Mouse (Mus musculus) hindlimb bud, embryonic 11.5 days (tissue): Measurements from ENCODE around the gene Vtcn1.

Experiments used
- DNase-seq: peaks from one replicate; pipeline ENCODE4 v3.0.0-alpha.2; 2012; ENCODE audit warnings: low read depth, low spot score; ENCODE audit errors: extremely low spot score

The Vtcn1 gene

DNA sequence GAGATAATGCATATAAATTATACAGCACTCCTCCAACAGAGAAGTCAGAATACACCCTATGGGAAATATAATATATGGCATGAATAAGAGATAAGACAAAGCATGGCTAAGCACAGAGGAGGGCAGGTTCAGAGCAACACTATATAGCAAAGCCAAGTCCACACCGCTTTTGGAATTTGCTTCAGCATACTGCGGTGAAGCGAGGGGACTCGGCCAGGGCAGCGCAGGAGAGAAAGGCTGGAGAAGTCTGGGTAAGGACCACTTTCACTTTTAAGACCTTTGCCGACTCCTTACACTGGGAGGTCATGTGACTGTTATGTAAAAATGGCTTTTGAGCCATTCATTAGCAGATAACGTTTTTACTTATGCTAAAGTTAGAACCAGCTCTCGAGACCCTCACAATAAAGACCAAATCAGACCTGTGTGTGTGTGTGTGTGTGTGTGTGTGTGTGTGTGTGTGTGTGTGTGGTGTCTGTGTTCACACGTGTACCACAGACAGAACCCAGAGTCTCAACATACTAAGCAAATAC lies 95.4 kb downstream of the Vtcn1 start:
- no peak for DNase-seq

DNA sequence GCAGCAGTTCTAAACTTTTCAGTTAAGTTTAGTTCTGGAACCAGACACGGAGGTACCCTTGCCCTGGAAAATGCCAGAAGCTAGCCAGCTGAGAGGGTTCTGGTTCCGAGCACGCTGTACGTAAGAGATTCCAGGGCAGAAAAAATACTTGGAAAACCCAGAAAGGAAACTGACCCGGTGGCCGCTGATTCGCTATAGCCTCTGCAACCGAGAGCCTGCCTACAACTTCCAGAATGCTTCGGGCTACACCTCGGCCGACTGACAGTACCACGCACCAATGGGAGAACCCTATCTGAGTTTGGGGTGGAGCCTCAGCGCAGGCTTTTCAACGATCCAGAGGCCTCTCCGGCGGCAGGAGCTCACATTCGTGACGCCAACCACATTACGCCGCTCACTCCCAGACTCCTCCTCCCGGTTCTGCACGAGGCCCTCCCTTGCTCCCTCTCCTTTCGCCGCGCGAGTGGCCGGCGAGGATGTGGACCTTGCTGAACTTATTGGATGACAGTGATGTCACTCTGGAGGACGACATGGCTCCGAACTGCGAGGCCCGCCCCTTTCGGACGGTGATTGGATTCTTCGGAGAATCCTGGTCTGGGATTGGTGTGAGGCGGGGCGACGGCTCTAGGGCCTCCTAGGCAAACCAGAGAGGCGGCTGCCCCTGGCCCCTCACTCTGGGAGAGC lies 96.7 kb downstream of the Vtcn1 start, which contains the start of gene Trim45:
TSS of gene Trim45 (plus strand) at position 378 of the 681 bp plus-strand sequence.
- DNase-seq, result peak; percentile 97

- no peak for DNase-seq
Observed at GRCm38 (mm10) chr3:100922506-100923375, 97.5 kb downstream of the Vtcn1 start.

GRCm38 (mm10) chr3:100924065-100924732 lies 98.9 kb downstream of the Vtcn1 start:
- no peak for DNase-seq

DNA sequence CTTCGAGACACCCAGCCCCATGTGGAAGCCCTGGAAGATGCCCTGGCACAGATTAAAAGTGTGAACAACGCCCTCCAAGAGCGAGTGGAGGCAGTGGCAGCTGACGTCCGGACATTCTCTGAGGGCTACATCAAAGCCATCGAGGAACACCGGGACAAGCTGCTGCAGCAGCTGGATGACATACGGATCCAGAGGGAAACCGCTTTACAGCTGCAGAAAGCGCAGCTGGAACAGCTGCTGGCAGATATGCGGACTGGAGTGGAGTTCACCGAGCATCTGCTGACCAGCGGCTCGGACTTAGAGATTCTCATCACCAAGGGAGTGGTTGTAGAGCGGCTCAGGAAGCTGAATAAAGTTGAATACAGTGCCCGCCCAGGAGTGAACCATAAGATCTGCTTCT lies 99.9 kb downstream of the Vtcn1 start:
- DNase-seq, result no peak

DNA sequence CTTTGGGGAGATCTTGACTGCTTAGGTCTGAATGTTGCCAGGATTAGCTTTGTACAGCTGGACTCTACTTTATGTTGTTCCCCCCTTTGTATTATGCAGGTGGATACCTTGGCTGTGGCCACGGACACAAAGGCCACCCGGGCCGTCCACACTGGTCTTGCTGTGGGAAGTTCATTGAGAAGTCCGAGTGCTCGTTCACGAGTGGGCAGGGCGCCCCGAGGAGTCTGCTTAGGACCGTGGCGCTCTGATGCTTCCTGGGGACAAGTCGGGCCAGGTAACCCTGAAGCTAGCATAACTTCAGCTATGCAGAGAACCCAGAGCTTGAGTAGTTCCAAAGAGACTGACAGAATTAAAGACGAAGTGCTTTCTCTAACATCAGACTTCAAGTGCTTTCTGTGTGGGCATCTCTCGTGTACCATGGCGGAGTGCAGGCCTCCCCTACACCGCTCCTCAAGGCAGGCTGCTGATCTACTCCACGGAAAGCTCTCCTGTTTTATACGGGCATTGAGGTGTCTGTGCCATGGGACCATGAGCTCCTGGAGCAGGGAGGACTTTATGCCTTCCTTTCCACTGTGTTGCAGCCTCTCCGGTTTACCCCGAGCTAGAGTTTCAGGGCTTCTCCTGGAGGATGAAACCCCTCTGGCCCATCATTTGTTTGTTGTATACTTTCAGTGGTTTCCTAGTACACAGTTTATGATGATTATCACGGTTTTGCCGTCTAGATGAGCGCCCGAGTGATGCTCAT lies 106.2 kb downstream of the Vtcn1 start:
- no peak for DNase-seq

DNA sequence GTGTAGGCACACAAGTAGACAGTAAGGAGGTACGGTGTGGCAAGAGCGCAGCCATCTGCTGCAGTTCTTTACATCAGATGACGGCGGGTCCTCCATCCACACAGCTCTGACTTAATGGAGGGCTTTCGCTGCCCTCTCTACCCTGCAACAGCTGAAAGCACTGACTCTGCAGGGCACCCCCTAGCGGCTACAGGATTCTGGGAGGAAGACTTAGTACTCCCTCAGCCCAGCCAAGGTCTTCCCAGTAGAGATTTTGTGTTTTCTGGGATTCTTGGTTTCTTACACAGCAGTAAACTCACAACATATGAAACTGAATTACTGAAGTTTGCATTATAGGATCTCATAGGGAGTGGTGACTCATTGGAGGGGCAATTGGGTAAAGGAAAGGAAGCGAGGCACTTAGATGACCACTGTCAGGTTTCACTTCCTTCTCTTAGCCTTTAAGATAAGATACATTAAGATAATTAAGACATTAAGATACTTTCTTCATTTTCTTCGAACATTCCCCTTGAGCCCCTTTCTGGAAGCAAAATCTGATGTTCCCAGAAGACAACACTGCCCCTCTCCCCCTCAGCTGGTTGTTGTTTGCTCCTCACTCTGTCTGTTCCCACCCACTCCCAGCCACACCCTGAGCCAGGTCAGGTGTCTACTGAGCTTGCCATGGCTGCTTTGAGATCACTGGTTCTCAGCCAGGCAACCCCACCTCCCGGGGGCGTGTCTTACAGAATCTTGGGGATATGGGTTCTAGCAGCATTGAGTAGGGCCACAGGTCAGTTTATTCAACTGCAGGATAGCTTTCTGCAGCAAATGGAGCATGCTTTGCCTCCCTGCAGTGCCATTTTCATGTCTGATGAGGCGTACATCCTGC lies 107.1 kb downstream of the Vtcn1 start:
- no peak for DNase-seq

GRCm38 (mm10) chr3:100935521-100935920 lies 110.3 kb downstream of the Vtcn1 start:
- DNase-seq, result no peak

DNA sequence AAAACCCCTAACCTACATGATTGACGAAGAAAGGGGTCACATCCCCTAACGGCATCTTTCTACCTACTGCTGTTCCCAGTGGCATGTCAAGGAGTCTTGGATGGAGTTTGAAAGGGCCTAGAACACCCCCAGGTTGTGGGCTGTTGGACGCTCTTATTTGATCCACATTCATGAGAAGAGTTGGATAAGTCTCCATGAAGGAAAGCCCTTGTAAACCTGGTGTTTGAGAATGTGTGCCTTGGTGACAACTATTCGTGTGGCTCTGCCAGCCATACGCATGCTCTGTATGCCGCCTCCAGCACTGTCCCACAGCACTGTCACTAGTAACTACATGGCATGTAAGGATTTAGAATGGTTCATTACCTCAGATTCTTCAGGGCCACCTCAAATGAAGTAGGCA lies 110.9 kb downstream of the Vtcn1 start:
- DNase-seq, result no peak

GRCm38 (mm10) chr3:100938211-100938610 lies 113.0 kb downstream of the Vtcn1 start:
- no peak for DNase-seq

DNA sequence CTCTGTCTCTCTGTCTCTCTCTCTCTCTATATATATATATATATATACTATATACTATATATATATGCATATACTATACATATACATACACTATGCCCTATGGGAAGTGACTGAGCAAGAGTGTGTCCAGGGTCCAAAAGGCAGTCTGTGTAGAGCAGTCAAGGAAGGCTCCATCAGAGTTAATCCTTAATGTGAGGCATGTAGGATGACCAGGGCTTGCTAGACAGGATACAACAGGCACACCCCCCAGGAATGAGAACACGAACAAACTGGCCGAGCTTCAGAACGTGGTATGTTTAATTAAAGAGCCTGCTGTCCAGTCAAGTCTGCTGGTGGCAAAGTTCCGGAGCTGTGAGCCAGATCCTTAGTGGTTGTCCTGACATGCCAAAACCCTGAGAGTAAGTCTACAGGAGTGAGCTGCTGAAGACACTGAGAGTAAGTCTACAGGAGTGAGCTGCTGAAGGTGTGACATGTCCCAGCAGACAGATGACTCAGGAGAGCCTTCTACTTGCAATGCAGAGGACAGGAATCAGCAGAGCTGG lies 115.3 kb downstream of the Vtcn1 start:
- DNase-seq, result no peak
